Mouse (Mus musculus): Measurements from ENCODE around the gene Nxf3. TPM values are rescaled to one million over a fixed set of nuclear protein-coding genes. Genes with fewer than 3 reads are reported as not detected.
"Not testable (repeated sequence)": the region's sequence is repeated elsewhere in the genome, so short reads cannot be mapped to it uniquely, and the experiment has no call there.

Gene Nxf3
- not detected for total RNA-seq (2018; cell fraction: chromatin; rRNA removed)
- not detected for total RNA-seq (2018; cell fraction: cytosol; rRNA removed)
- total RNA-seq (2018; cell fraction: nucleus; rRNA removed) = not detected
- not detected in 3 replicates for polyA plus RNA-seq (2018)

DNA sequence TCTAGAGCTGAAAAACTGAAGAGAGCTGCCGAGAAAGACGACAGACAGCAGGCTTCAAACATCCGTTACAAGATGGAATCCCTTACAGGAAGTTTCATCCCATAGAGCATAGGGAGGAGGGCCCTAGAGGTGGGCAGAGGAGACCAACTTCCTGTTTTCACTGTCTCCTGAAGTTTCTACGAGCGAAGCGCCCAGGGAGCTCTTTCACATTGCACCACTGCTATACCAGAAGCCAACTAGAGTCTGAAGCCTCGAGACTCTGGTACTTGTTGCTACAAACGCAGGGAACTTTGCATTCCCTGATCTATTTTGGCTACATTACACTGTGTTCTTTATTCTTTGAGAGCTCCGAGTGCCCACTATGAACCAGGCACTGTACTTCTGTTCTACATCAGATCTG is at the start of gene Nxf3:
Gene Nxf3, minus strand, starts transcription at position 101 of the 400 bp plus-strand sequence.
- WGBS (ENCODE audit: missing documents) = 83% methylated on average over 9 of the region's 9 CpGs
- Histone ChIP-seq H3K79me2 (ENCODE audit: inconsistent target) (no peaks in the 10 kb centered on the region), H3K4me3 (ENCODE audit: inconsistent target) (no peak within 1 kb of the TSS), H3K27ac (no peak within 1 kb of the TSS), H3K36me3 (ENCODE audit: inconsistent target) (no peaks in the 10 kb centered on the region)

DNA sequence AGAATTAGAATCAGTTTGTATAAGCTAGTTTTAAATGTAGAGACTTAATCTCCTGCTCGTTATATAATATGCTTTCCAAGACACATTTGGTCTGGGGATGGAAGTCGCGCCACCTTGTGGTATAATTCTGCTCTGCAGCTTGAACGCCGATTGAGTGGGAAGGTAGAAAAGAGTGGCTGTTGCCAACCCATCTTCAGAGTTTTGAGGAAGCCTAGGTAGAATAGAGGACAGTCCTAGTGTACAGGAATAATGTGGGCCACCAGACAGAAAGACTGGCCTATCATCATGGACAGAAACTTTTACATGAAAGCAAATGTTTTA is 42.6 kb upstream of the Nxf3 start:
- Histone ChIP-seq H3K79me2 (ENCODE audit: inconsistent target) (no peaks in the 10 kb centered on the region), H3K27ac (no peak overlapping the region), H3K36me3 (ENCODE audit: inconsistent target) (no peaks in the 10 kb centered on the region), H3K4me3 (ENCODE audit: inconsistent target) (no peak overlapping the region)
- WGBS (ENCODE audit: missing documents) = 14% methylated on average over 5 of the region's 5 CpGs

DNA sequence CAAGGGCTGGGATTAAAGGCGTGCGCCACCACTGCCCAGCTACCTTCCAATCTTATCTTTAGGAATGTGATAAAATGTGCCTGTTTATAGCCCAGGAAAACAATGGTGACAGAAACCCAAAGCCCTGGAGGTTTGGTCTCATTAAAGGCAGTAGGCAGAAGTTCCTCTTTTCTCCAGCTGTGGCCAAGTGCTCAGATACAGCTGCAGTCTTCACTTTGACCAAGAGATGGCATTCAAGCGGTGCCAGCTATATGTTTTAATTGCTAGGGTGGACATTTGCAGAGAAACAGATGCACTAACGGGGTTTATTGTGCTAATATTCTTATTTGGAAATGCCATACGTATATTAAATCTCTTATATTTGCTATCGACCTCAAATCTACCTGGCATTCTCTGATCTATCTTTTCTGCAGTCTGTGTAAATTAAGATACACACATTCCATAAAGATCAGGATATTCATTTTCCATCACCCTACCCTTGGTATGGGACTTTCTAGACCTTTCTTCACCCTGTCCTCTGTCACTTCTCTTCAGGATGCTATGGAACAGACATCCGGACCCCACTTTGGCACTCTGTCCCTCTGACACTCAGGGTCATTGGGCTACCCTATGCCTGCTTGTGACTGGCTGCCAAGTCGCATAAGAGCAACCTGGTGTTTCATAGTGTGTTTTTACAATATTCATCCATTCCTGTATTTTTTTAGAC is 42.1 kb upstream of the Nxf3 start:
- H3K36me3 ChIP-seq (ENCODE audit: inconsistent target) = no peaks in the 10 kb centered on the region
- H3K79me2 ChIP-seq (ENCODE audit: inconsistent target) = no peaks in the 10 kb centered on the region
- H3K27ac ChIP-seq = no peak overlapping the region
- no peak overlapping the region for H3K4me3 ChIP-seq (ENCODE audit: inconsistent target)
- WGBS (ENCODE audit: missing documents) = 59% methylated on average over 5 of the region's 8 CpGs

DNA sequence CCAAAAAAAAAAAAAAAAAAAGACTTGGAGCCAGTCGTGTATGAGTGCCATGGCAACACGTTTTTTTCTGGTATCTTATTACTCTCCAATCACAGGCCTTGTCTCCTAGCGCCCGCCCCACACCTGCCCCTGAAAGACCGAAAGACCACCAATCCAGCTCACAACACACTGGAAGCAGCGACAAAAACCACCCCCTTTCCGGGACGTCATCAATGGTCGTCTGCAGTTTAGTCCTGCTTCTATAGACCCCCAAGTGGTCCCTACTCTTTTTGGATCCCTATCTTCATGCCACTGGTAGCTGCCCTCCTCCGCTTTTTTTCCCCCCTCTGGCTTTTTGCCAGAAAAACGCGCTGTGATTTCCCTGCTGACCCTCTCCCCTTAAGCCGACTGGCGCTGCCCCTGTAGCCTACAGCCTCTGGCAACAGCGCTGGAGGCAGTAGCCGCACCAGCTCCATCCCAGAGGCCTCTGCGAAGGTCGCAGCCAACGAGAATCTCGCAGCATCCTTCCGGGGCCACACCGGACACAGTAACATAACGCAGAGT is 30.4 kb upstream of the Nxf3 start:
- H3K36me3 ChIP-seq (ENCODE audit: inconsistent target) = no peaks in the 10 kb centered on the region
- WGBS (ENCODE audit: missing documents) = 38% methylated on average over 17 of the region's 23 CpGs
- no peak overlapping the region for H3K27ac ChIP-seq
- H3K79me2 ChIP-seq (ENCODE audit: inconsistent target) = no peaks in the 10 kb centered on the region
- no peak overlapping the region for H3K4me3 ChIP-seq (ENCODE audit: inconsistent target)

DNA sequence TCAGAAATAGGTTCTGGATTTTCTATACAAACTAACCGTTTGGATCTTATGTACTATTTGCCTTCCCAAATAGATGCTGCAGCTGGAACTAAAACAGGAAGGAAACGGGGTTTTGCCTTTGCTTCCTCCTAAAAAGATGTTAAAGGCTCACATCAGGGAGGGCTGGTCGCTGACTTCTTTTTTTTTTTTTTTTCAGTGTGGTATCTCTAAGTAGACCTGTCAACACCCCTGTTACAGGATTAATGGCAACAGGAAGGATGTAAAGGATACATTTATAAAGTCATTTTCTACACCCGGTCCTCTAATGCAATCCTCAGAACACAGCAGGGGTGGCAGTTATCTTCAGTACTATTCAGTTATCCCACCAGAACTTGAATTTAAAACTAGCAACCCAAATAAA is 30.0 kb upstream of the Nxf3 start:
- H3K79me2 ChIP-seq (ENCODE audit: inconsistent target) = no peaks in the 10 kb centered on the region
- 20% methylated on average over 3 of the region's 4 CpGs for WGBS (ENCODE audit: missing documents)
- no peaks in the 10 kb centered on the region for H3K36me3 ChIP-seq (ENCODE audit: inconsistent target)
- no peak overlapping the region for H3K27ac ChIP-seq
- H3K4me3 ChIP-seq (ENCODE audit: inconsistent target) = no peak overlapping the region

DNA sequence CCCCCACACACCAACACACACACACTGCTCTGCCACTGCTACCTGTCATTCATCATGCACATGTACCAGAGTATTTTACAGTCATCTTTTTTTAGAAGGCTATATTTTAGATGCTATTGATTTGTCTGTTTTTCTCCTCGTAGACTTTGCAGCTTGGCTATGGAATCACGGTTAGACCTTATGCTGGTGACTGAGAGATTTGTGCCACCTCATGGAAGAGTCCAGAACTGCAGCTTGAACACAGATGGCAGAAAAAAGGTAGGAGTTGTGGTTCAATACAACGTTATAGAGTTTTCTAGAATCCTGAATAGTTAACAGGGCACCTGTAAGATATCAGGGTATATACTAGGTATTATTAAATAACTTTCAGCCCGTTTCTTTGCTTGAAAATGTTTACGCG is 22.9 kb upstream of the Nxf3 start:
- no peaks in the 10 kb centered on the region for H3K79me2 ChIP-seq (ENCODE audit: inconsistent target)
- H3K4me3 ChIP-seq (ENCODE audit: inconsistent target) = no peak overlapping the region
- H3K27ac ChIP-seq = no peak overlapping the region
- no peaks in the 10 kb centered on the region for H3K36me3 ChIP-seq (ENCODE audit: inconsistent target)
- WGBS (ENCODE audit: missing documents) = 60% methylated on average over 5 of the region's 6 CpGs

DNA sequence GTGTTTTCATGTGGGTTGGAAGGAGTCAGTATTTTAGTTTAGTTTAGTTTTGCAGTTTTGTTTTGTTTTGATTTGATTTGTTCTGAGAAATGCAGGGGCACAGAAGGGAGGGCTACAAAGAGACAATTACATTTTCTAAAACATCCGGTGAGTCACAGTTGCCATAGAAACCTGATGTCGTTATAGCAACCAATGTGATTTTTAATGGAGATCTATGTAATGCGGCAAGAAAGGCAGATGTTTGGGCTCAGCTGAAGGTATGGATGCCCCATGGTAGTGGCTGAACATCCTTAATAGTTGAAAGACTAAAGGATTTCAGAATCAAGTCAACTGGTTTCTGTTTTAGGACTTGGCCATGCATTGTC is 19.7 kb upstream of the Nxf3 start:
- no peaks in the 10 kb centered on the region for H3K79me2 ChIP-seq (ENCODE audit: inconsistent target)
- H3K36me3 ChIP-seq (ENCODE audit: inconsistent target) = no peaks in the 10 kb centered on the region
- no peak overlapping the region for H3K4me3 ChIP-seq (ENCODE audit: inconsistent target)
- 77% methylated on average over 3 of the region's 3 CpGs for WGBS (ENCODE audit: missing documents)
- H3K27ac ChIP-seq = no peak overlapping the region

DNA sequence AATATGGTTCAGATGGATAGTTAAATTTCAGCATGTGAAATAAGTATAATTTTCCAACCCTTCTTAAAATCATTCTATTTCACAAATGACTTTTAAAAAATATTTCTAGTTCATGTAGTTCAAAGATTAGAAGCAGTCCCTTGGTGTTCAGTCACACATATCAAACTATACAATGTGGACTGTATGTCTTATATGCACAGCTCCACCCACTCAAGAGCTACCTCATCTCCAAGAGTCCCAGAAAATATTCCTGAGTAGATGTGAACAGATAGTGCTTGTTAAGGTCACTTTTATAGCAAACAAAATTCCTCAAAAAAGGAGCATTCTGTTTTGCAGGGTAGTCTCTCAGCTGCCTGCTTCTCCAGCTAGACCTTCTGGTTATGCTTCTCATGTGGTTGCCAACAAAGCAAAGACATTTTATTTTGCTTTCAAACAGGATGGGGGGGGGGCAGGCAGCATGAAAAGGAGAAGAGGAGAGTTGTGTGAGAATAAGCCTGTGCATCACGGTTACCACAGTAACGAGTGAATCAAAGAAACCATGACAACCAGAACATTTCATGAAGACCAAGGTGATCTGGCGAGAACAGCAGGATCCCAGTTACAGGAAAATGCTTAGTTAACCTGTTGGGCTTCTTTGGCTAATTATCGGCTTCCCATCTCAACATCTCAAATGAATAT is 19.1 kb upstream of the Nxf3 start:
- Histone ChIP-seq H3K27ac (no peak overlapping the region), H3K4me3 (ENCODE audit: inconsistent target) (no peak overlapping the region), H3K36me3 (ENCODE audit: inconsistent target) (no peaks in the 10 kb centered on the region), H3K79me2 (ENCODE audit: inconsistent target) (no peaks in the 10 kb centered on the region)
- WGBS (ENCODE audit: missing documents) = 76% methylated on average over 4 of the region's 4 CpGs

DNA sequence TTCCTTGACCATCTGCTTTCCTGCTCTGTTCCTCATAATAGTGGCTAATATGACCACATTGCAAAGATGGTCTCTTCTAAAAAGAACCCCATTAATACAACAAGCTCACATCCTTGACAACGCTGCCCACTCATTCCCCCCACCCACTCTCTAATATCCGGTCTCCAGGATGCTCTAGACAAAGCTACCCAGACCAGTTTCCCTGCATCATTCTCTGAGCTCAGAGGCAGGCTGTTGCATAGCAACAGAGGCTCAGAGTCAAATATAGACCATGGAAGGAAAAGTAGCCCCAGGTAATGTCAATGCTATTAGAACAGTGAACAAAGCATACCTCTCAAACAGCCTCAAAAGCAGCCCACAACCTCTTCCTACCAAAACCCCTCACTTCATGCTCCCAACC is 9.4 kb upstream of the Nxf3 start:
- Histone ChIP-seq H3K79me2 (ENCODE audit: inconsistent target) (no peaks in the 10 kb centered on the region), H3K27ac (no peak overlapping the region), H3K4me3 (ENCODE audit: inconsistent target) (no peak overlapping the region), H3K36me3 (ENCODE audit: inconsistent target) (no peaks in the 10 kb centered on the region)
- WGBS (ENCODE audit: missing documents) = 70% methylated on average over 2 of the region's 2 CpGs

DNA sequence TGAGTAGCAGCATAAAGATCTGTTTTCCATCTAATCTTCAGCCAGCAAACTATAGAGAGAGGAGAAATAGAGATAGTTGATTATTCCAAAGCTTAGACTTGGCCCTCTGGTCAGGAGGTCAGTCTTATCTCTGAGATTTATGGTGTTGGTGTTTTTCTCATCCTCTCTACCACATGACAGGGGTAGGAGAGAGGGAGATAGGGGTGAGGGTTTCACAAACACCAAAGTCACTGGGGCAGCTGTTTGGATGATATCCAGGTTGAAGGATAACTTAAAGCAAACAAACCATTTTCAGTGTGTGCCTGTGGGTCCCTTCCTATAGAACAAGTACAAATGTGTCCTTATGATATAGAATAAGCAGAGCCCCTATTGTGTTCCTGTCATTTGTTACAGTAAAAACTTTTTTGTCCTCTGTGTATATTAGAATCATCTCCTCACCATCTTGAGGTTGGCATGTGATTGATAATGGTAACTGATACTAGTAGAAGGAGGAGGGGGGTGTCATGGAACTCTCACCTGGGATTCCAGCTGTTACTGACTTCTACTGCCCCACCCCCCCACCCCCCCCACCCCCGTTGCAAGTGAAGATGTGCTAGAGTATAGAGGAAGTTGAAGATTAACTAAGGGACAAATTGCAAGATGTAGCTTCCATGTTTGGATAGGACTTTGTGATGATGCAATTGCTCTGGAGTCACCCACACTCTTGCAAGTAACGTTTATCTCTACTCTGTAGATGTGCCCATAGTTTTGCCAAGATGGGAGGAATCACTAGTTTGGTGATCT is 7.6 kb upstream of the Nxf3 start:
- Histone ChIP-seq H3K4me3 (ENCODE audit: inconsistent target) (no peak overlapping the region), H3K27ac (no peak overlapping the region), H3K79me2 (ENCODE audit: inconsistent target) (no peaks in the 10 kb centered on the region), H3K36me3 (ENCODE audit: inconsistent target) (no peaks in the 10 kb centered on the region)
- WGBS (ENCODE audit: missing documents) = 34% methylated on average over 2 of the region's 2 CpGs

DNA sequence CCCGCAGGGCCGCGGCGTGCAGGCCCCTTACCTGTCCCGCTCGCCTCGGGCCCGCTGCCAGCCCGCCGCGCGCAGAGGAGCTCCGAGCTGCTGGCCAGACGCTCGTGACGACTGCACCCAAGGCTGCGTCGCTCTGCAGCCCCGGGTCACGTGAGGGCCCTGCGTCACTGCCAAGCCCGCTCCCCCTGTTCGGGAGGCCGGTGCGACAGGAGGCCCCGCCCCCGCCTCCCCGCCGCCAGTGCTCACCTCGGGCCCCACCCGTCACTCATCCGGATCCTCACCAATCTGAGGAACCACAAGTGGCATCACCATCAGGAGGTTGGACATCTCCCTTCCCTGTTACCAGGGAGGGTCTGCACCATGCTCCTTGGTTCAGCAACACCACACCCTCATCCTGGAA is 17.0 kb downstream of the Nxf3 start, which contains the start of gene Bex2:
Gene Bex2, minus strand, starts transcription at position 217 of the 400 bp plus-strand sequence.
- H3K27ac ChIP-seq; H3K36me3 ChIP-seq (ENCODE audit: inconsistent target); H3K4me3 ChIP-seq (ENCODE audit: inconsistent target); H3K79me2 ChIP-seq (ENCODE audit: inconsistent target): not testable (repeated sequence)
- WGBS (ENCODE audit: missing documents) = no CpG with 5 or more reads among the region's 32 CpGs

DNA sequence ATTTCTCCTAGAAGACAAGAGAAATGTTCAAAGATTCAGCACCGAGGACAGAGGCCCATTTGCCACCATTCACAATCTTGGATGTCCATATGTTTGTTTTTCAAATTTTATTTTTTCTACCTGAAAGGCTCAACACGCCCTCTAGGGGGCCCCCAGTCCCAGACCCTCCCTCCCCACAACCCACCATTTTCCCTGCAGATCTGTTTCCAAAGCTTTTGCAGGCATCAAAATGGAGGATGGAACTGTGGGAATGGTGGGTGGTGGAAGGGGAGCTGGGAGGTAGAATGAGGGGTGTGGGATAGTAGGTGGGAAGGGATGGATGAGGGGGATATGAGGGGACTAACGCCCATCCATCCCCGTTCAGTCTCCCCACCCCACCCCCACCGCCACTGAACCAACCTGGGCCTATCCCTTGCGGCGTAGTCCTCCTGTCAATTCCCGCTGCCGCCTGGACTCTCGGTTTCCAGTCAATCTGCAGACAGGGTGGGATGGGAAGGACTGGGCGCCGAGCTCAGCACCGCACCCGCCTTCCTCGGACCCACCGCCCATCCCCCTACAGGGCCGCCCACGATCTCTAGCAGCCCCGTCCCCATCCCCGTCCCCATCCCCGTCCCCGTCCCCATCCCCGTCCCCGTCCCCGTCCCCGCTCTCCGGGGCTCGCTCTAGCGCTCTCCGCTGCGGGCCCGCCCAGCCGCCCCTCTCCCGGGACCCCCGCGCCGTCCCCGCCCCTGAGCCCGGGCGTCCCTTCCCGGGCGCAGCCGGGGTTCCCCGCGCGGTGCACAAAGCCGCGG is 17.7 kb downstream of the Nxf3 start:
- H3K79me2 ChIP-seq (ENCODE audit: inconsistent target); H3K4me3 ChIP-seq (ENCODE audit: inconsistent target); H3K27ac ChIP-seq; H3K36me3 ChIP-seq (ENCODE audit: inconsistent target): not testable (repeated sequence)
- WGBS (ENCODE audit: missing documents) = 30% methylated on average over 2 of the region's 48 CpGs

DNA sequence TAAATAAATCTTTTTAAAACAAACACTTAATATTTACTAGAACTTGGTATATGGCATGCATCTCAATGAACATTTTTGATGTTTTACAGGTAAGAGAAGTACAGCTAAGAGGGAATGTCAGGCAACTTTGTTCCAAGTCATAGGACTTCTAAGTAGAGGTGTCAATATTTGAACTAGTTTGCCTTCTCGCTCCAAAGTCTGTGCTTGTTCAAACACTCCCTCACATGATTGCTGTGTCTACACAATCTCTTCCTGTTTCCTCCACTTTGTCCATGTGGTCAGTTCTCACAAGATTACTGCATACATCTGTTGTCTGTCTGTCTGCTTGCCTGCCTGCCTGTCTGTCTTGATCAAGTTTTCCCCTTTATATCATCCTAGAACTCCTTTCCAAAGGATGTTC is 24.4 kb downstream of the Nxf3 start:
- Histone ChIP-seq H3K4me3 (ENCODE audit: inconsistent target) (no peak overlapping the region), H3K27ac (no peak overlapping the region), H3K36me3 (ENCODE audit: inconsistent target) (no peaks in the 10 kb centered on the region), H3K79me2 (ENCODE audit: inconsistent target) (no peaks in the 10 kb centered on the region)
- 90% methylated on average over 1 of the region's 1 CpGs for WGBS (ENCODE audit: missing documents)

DNA sequence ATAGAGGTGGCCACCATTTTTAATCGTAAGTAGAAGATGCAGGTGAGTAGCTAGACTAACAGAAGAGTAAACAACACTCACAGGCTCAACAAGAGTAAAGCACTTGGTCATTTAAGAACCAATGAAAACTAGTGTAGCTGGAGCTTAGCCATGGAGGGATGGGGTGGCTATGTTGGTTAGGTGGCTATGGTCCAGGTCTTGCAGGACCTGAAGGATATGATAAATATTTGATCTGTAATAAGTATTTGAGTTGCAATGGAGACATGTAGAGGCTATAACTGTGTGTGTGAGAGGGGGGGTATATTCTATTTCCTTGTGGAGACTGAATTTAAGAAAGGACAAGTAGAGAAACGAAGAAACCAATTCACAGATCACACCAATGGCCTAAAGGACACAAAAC is 33.8 kb downstream of the Nxf3 start:
- WGBS (ENCODE audit: missing documents) = 84% methylated on average over 2 of the region's 2 CpGs
- H3K36me3 ChIP-seq (ENCODE audit: inconsistent target) = no peaks in the 10 kb centered on the region

More for the DNA sequence above, 33.8 kb downstream of the Nxf3 start:
- Histone ChIP-seq H3K4me3 (ENCODE audit: inconsistent target) (no peak overlapping the region), H3K27ac (no peak overlapping the region), H3K79me2 (ENCODE audit: inconsistent target) (no peaks in the 10 kb centered on the region)
